Mouse (Mus musculus): ENCODE results near the gene Bag6. TPM values are rescaled to one million over a fixed set of nuclear protein-coding genes. Genes with fewer than 3 reads are reported as not detected.

The Bag6 gene
- total and polyA plus RNA-seq, 3 experiments: 26.0 to 152 (median 73.0) TPM

DNA sequence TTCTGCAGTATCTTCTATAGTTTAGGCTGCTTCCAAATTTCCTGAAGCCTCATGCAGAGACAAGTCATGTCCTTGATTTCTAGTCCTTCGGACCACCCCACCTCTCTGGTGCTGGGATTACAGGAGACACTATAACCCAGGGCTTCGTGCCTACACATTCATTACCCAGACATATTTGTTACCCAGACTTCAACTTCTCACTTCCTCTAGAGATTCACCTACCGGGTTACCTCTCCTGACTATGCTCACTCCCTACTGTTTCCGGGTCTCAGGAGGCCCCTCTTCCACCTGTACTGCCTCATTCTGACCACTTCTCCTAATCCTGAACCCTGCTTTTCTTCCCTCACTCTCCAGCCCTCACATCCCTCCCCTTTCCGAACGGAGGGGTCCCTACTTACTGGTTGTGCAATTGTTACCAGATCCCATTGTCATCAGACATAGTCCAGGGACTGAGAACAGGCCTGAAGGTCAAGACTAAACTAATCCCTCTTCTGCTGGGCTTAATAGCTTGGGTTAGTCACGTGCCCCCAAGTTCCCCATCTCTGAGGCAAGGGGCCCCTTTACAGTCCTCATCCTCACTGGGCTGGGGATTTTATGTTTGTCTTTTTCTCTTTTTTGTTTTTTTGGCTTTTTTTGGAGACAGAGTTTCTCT, 53.1 kb downstream of the Bag6 start, which contains the start of gene Lst1 (continued):
- TF ChIP-seq BHLHE40 (IDR thresholded peaks at IDR 0.05; ENCODE audit: low read depth, low read length) (peak; percentile 59), TBP (conservative IDR thresholded peaks at IDR 0.05; ENCODE audit: low read depth, low read length) (no peak), MEF2A (IDR thresholded peaks at IDR 0.05; ENCODE audit: borderline replicate concordance, low read depth, low read length) (no peak), MYC (IDR thresholded peaks at IDR 0.05; ENCODE audit: low read depth, low read length) (no peak), SMC3 (IDR thresholded peaks at IDR 0.05; ENCODE audit: low read depth, low read length) (no peak), E2F4 (IDR thresholded peaks at IDR 0.05; ENCODE audit: insufficient replicate concordance, low read depth, low read length) (no peak), IRF4 (IDR thresholded peaks at IDR 0.05; ENCODE audit: low read depth, low read length) (peak; percentile 58; the same call in 1 of the 2 replicates), ZKSCAN1 (IDR thresholded peaks at IDR 0.05; ENCODE audit: borderline replicate concordance, low read depth, low read length) (no peak), POLR2AphosphoS2 (IDR thresholded peaks at IDR 0.05; ENCODE audit: low read depth, low read length) (no peak), TCF12 (IDR thresholded peaks at IDR 0.05; ENCODE audit: low read depth, low read length) (0 out of 2 replicates have a peak, but pooled peaks have one; percentile 31), NRF1 (IDR thresholded peaks at IDR 0.05; ENCODE audit: low read depth, low read length) (no peak)

DNA sequence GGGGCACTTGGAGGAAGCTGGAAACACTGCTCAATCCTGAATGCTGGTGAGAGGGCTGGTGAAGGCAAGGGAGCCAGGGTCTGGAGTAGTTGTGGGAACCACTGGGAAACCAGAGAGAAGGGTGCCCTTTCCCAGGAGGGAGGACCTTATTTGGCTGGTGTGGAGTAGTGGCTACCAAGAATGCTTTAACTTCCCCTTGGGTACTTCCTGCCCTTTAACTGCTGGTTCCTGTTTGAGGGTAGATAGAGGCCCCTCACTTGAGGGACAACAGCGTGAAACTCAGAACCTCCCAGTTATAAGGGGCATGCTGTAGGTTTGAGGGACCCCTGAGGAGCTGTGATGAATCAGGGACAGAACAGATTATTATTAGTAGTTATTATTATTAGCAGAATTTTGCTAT, 54.2 kb downstream of the Bag6 start:
- H3K9ac ChIP-seq (ENCODE audit: insufficient read depth, low read depth): no peak overlapping the region
- DNase-seq (ENCODE audit: extremely low read depth): no peak
- H3K4me3 ChIP-seq (replicated peaks in 1 of 3; ENCODE audit: low read depth in 2 of 3, low read length in 2 of 3, poor library complexity in 1 of 3): no peak overlapping the region
- H3K9me3 ChIP-seq (replicated peaks; ENCODE audit: low read length): no peaks in the 10 kb centered on the region
- dilution Hi-C loops (cut with MboI; ENCODE audit: extremely low pct_ligation_motif_present, extremely low pct_unique_long_range_greater_than_20kb, low sequenced_read_pairs) (no loop called here), in situ Hi-C loops (cut with MboI; ENCODE audit: low pct_ligation_motif_present, low pct_unique_long_range_greater_than_20kb, low sequenced_read_pairs) (no loop called here)
- H3K4me1 ChIP-seq (ENCODE audit: control insufficient read depth in 1 of 2, insufficient read depth in 2 of 2): peaks cover 39 to 68% of the 10 kb centered on the region in 2 experiments
- no peak overlapping the region for H3K4me2 ChIP-seq (ENCODE audit: insufficient read depth, low read depth, poor library complexity, severe bottlenecking)
- peaks cover 0 to 7% of the 10 kb centered on the region in 2 experiments for H3K36me3 ChIP-seq (replicated peaks in 1 of 2; ENCODE audit: control insufficient read depth in 1 of 2, insufficient read depth in 1 of 2, low read length in 1 of 2)
- H3K27me3 ChIP-seq (replicated peaks): no peaks in the 10 kb centered on the region
- no peak overlapping the region for H3K27ac ChIP-seq (ENCODE audit: insufficient read depth, low read depth)
- H3K79me2 ChIP-seq (replicated peaks; ENCODE audit: control insufficient read depth, extremely low read depth, insufficient read depth, poor library complexity, severe bottlenecking): no peaks in the 10 kb centered on the region
- TF ChIP-seq ELF1 (IDR thresholded peaks at IDR 0.05; ENCODE audit: low read depth, low read length) (peak; percentile 12; the same call in 1 of the 2 replicates), PAX5 (IDR thresholded peaks at IDR 0.05; ENCODE audit: low read length) (no peak), ZC3H11A (IDR thresholded peaks at IDR 0.05; ENCODE audit: low read depth, low read length) (no peak)

DNA sequence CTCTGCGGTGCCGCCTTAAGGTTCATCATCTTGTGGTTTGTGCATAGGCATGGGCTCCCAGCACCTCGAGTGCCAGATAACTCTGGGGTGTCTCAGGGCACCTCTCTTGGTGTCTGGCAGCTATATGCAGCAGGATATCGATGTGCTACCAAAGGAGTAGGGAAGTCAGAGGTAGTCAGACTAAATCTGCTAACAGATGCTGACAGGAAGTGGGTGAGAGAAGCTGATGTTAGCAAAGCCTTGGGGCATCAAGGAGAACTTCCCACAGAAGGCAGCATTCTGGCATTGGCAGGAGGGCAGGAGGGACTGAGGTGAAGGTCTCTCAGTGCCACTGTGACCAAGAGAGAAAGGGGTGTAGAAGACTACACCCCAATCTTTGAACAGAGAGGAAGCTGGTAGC, 55.1 kb downstream of the Bag6 start:
- no peaks in the 10 kb centered on the region; the same call in 1 of the 2 replicates for H3K79me2 ChIP-seq (replicated peaks; ENCODE audit: control insufficient read depth, extremely low read depth, insufficient read depth, poor library complexity, severe bottlenecking)
- H3K4me2 ChIP-seq (ENCODE audit: insufficient read depth, low read depth, poor library complexity, severe bottlenecking): no peak overlapping the region
- H3K4me3 ChIP-seq (replicated peaks in 1 of 3; ENCODE audit: low read depth in 2 of 3, low read length in 2 of 3, poor library complexity in 1 of 3): no peak overlapping the region
- H3K27ac ChIP-seq (ENCODE audit: insufficient read depth, low read depth): peak overlapping the region; percentile 50; the same call in 1 of the 2 replicates
- no peaks in the 10 kb centered on the region for H3K36me3 ChIP-seq (replicated peaks in 1 of 2; ENCODE audit: control insufficient read depth in 1 of 2, insufficient read depth in 1 of 2, low read length in 1 of 2)
- H3K9me3 ChIP-seq (replicated peaks; ENCODE audit: low read length): no peaks in the 10 kb centered on the region
- H3K9ac ChIP-seq (ENCODE audit: insufficient read depth, low read depth): no peak overlapping the region
- no peaks in the 10 kb centered on the region for H3K27me3 ChIP-seq (replicated peaks)
- no peak for DNase-seq (ENCODE audit: extremely low read depth)
- TF ChIP-seq MAX (IDR thresholded peaks at IDR 0.05; ENCODE audit: low read length) (no peak), RAD21 (IDR thresholded peaks at IDR 0.05; ENCODE audit: low read depth, low read length) (no peak), EP300 (IDR thresholded peaks at IDR 0.05; ENCODE audit: low read length) (no peak), MXI1 (IDR thresholded peaks at IDR 0.05; ENCODE audit: low read depth, low read length) (no peak), MYC (IDR thresholded peaks at IDR 0.05; ENCODE audit: low read depth, low read length) (no peak), IRF4 (IDR thresholded peaks at IDR 0.05; ENCODE audit: low read depth, low read length) (no peak), PAX5 (IDR thresholded peaks at IDR 0.05; ENCODE audit: low read length) (no peak), POLR2A (IDR thresholded peaks at IDR 0.05; ENCODE audit: low read depth, low read length) (no peak), TCF12 (IDR thresholded peaks at IDR 0.05; ENCODE audit: low read depth, low read length) (no peak), NELFE (IDR thresholded peaks at IDR 0.05; ENCODE audit: low read depth, low read length) (no peak), ZKSCAN1 (IDR thresholded peaks at IDR 0.05; ENCODE audit: borderline replicate concordance, low read depth, low read length) (no peak), MAFK (IDR thresholded peaks at IDR 0.05; ENCODE audit: insufficient replicate concordance, low read length) (no peak), ETS1 (conservative IDR thresholded peaks at IDR 0.05; ENCODE audit: low read depth, low read length) (no peak), SMC3 (IDR thresholded peaks at IDR 0.05; ENCODE audit: low read depth, low read length) (no peak)
- peaks cover 35 to 59% of the 10 kb centered on the region in 2 experiments for H3K4me1 ChIP-seq (ENCODE audit: control insufficient read depth in 1 of 2, insufficient read depth in 2 of 2)
- in situ Hi-C loops (cut with MboI; ENCODE audit: low pct_ligation_motif_present, low pct_unique_long_range_greater_than_20kb, low sequenced_read_pairs): no loop called here
- dilution Hi-C loops (cut with MboI; ENCODE audit: extremely low pct_ligation_motif_present, extremely low pct_unique_long_range_greater_than_20kb, low sequenced_read_pairs): no loop called here
